Mouse (Mus musculus): ENCODE measurements around the gene Oit3. TPM values are rescaled to one million over a fixed set of nuclear protein-coding genes. Genes with fewer than 3 reads are reported as not detected.

The Oit3 gene
- polyA plus RNA-seq, 1 experiment from 2014 or later = 0.20 TPM

DNA sequence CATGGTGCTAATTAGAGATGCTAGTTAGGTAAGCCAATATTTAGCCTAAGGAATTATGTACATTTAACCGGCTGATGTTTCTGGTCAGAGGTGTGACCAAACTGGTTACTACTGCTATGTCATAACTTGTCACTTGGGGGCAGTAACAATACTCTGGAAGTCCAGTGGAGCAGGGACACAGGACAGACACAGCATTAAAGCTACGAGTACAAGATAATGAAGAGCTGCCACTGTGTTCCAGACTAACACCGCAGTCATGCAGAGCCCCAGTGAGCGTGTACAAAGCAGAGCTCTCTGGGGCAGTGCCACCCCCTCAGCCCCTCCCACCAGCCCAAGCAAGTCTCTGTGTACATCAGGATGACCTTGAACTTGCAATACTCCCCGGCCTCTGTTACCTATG lies 10.3 kb upstream of the Oit3 start:
- Histone ChIP-seq H3K9ac (no peak overlapping the region), H3K36me3 (replicated peaks) (no peaks in the 10 kb centered on the region), H3K4me3 (replicated peaks) (no peak overlapping the region), H3K9me3 (no peaks in the 10 kb centered on the region), H3K4me1 (no peaks in the 10 kb centered on the region), H3K27ac (no peak overlapping the region), H3K4me2 (no peak overlapping the region), H3K27me3 (no peaks in the 10 kb centered on the region)
- ATAC-seq (ENCODE audit: low FRiP score) = peak; percentile 71; the same call in 1 of the 2 replicates
- WGBS = 47% methylated on average over 5 of the region's 5 CpGs

DNA sequence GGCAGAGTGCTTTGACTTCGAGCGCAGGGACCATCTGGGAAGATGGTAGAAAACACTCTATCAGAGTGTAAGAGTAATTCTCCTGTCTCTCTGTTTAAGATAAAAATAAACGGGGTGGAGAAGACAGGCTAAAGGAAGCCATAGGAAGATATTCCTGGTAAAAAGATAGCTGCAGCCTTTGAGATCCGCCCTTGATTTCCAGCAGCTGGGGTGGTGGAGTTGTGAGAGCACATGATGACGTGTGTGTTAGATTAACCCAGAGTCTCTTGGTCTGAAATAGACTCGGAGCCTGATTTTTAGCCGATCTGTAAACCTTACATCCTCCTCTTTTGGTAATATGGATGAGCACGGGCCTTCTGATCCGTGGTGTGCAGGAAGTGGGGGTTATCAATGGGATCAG lies 6.0 kb upstream of the Oit3 start:
- WGBS = 87% methylated on average over 9 of the region's 9 CpGs
- no peak overlapping the region for H3K27ac ChIP-seq

DNA sequence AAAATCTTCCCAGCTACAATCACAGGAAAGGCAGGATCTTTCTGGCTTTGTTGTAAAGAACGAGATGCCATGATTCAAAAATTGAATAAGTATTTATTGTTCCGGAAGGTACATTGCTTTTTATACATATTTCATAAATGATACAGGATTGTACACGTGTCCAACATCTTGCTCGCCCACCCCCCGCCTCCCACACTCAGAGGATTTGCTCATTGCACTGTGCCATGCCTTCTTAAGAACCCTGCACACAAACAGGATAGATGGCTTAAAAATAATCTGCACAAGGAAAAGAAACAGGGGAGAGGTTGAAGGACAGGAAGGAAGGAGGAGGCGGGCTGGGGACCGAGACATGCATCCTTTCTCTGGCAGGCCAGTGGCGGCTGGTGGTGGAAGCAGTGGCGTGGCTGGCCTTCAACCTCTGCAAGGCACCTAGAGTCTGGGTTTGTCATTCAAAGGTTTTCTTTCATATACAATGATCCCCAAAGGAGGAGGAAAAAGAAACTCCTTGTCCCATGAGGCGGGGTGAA lies 5.4 kb upstream of the Oit3 start:
- Histone ChIP-seq H3K9ac (no peak overlapping the region), H3K27me3 (no peaks in the 10 kb centered on the region), H3K27ac (no peak overlapping the region), H3K4me3 (replicated peaks) (no peak overlapping the region), H3K4me2 (no peak overlapping the region), H3K4me1 (0 out of 2 replicates have a peak, but pooled peaks cover 5% of the 10 kb centered on the region), H3K9me3 (no peaks in the 10 kb centered on the region), H3K36me3 (replicated peaks) (no peaks in the 10 kb centered on the region)
- WGBS = 87% methylated on average over 10 of the region's 10 CpGs
- no peak for ATAC-seq (ENCODE audit: low FRiP score)

More for the DNA sequence above, 6.0 kb upstream of the Oit3 start:
- Histone ChIP-seq H3K4me3 (replicated peaks) (no peak overlapping the region), H3K36me3 (replicated peaks) (no peaks in the 10 kb centered on the region), H3K4me1 (0 out of 2 replicates have a peak, but pooled peaks cover 5% of the 10 kb centered on the region), H3K4me2 (no peak overlapping the region), H3K9me3 (no peaks in the 10 kb centered on the region), H3K27me3 (no peaks in the 10 kb centered on the region), H3K9ac (no peak overlapping the region)
- no peak for ATAC-seq (ENCODE audit: low FRiP score)

DNA sequence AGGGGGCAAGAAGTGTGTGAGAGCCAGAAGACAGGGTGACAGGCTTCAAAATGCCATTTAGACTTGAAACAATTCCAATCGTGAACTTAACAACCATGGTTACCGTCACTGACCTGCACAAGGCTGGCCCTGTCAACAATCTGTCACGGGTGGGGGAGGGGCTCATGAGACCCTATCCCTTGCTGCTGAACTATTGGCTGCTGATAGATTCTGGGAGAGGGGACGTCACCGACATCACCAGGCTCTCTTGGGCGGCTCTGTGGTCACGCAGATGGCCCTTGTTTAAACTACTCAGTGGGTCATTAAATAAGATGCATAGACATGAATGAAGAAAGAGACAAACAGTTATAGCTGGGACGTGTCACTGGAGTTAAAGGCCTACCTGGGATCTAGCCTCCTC lies 3.1 kb upstream of the Oit3 start:
- Histone ChIP-seq H3K36me3 (replicated peaks) (no peaks in the 10 kb centered on the region), H3K9me3 (no peaks in the 10 kb centered on the region), H3K27ac (no peak overlapping the region), H3K4me2 (no peak overlapping the region), H3K9ac (no peak overlapping the region), H3K27me3 (no peaks in the 10 kb centered on the region), H3K4me3 (replicated peaks) (no peak overlapping the region), H3K4me1 (0 out of 2 replicates have a peak, but pooled peaks cover 5% of the 10 kb centered on the region)
- ATAC-seq (ENCODE audit: low FRiP score) = no peak
- 66% methylated on average over 8 of the region's 8 CpGs for WGBS

DNA sequence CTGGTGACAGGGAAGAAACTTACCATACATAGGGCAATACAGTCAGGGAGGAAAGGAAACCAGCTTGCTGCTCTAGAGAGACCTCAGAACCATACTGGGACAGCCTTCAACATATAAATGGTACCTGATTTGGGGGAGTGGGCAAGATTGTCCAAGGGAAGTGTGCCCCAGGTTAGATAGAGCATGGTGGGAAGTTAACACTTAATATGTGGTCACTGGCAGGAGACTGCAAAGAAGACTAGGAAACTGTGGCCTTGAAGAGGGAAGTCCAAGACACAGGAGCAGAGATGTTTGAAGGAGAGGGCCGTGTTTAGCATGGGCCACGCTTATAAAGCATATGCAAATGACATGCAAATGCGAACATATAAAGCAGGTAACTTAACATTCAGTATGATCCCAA lies 2.5 kb upstream of the Oit3 start:
- no peak for ATAC-seq (ENCODE audit: low FRiP score)
- Histone ChIP-seq H3K4me3 (replicated peaks) (no peak overlapping the region), H3K36me3 (replicated peaks) (no peaks in the 10 kb centered on the region), H3K9ac (no peak overlapping the region), H3K4me2 (no peak overlapping the region), H3K27me3 (no peaks in the 10 kb centered on the region), H3K27ac (no peak overlapping the region), H3K4me1 (0 out of 2 replicates have a peak, but pooled peaks cover 5% of the 10 kb centered on the region), H3K9me3 (no peaks in the 10 kb centered on the region)
- 78% methylated on average over 3 of the region's 3 CpGs for WGBS

DNA sequence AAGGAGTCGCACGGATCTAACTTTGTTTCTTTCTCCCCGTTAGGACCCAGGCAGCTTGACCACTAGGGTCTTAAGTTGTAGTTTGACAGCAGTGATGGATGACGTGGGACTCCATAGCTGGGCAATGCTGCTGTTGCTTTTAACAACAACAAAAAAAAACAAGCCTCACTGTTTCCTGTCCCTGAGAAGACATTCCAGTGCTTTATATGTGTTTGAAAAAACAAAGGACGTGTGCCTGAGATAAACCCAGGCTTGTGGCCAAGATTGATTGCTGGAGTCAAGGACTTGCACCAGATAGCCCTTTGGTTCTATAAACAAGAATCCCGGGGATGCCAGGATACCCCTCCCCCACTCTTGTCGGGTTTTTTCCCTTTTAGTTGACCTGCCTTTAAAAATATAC lies 1.6 kb upstream of the Oit3 start:
- no peak for ATAC-seq (ENCODE audit: low FRiP score)
- no peaks in the 10 kb centered on the region for H3K9me3 ChIP-seq
- 68% methylated on average over 7 of the region's 7 CpGs for WGBS
- H3K9ac ChIP-seq = no peak overlapping the region
- no peaks in the 10 kb centered on the region for H3K27me3 ChIP-seq
- H3K27ac ChIP-seq = no peak overlapping the region
- 0 out of 2 replicates have a peak, but pooled peaks cover 5% of the 10 kb centered on the region for H3K4me1 ChIP-seq
- H3K36me3 ChIP-seq (replicated peaks) = no peaks in the 10 kb centered on the region
- H3K4me3 ChIP-seq (replicated peaks) = no peak overlapping the region
- H3K4me2 ChIP-seq = no peak overlapping the region

DNA sequence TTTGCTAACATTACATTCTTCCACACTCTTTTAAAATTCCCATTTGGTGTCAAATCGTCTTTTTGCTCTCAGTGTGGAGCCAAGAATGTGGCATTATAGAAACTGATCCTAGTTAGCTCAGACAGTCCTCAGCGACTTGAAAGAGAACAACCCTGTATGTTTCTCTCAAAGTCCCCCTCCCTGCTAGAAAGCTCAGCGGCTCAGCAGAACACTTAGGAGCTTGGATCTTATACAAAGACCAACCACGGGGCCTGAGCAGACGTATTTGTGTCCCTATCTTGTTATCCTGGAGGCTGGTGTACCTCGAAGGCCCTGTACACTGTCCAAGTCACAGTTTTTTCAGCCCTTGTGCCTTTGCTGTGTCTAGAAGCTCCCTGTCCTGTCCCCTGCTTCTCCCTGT lies 1.4 kb downstream of the Oit3 start:
- Histone ChIP-seq H3K4me2 (no peak overlapping the region), H3K36me3 (replicated peaks) (no peaks in the 10 kb centered on the region), H3K4me3 (replicated peaks) (no peak overlapping the region), H3K27me3 (no peaks in the 10 kb centered on the region), H3K4me1 (0 out of 2 replicates have a peak, but pooled peaks cover 5% of the 10 kb centered on the region), H3K27ac (no peak overlapping the region), H3K9ac (no peak overlapping the region), H3K9me3 (no peaks in the 10 kb centered on the region)
- no peak for ATAC-seq (ENCODE audit: low FRiP score)
- 55% methylated on average over 6 of the region's 6 CpGs for WGBS

DNA sequence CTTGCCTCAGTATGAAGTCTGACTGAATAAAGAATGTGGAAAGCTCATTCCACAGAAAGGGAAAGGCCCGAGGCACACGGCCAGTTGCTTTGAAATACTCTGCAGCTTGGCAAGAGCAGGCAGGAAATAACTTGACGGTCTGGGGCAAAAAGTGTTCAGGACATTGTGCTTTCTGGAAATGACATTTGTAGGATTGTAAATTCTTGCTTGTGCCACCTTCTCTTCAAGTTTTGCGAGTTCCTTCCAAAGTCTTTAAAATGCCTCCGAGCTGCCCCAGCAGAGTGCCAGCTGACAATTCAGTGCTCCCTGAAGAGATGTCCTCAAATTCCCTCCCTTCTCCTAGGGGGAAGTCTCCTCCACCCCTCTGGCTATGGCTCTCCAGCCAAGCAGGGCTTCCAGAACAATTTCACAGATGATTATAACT lies 2.1 kb downstream of the Oit3 start:
- Histone ChIP-seq H3K9me3 (no peaks in the 10 kb centered on the region), H3K27ac (no peak overlapping the region), H3K9ac (no peak overlapping the region), H3K27me3 (no peaks in the 10 kb centered on the region), H3K4me3 (replicated peaks) (no peak overlapping the region), H3K4me2 (no peak overlapping the region), H3K4me1 (0 out of 2 replicates have a peak, but pooled peaks cover 4% of the 10 kb centered on the region), H3K36me3 (replicated peaks) (no peaks in the 10 kb centered on the region)
- no peak for ATAC-seq (ENCODE audit: low FRiP score)
- WGBS = 72% methylated on average over 5 of the region's 5 CpGs

DNA sequence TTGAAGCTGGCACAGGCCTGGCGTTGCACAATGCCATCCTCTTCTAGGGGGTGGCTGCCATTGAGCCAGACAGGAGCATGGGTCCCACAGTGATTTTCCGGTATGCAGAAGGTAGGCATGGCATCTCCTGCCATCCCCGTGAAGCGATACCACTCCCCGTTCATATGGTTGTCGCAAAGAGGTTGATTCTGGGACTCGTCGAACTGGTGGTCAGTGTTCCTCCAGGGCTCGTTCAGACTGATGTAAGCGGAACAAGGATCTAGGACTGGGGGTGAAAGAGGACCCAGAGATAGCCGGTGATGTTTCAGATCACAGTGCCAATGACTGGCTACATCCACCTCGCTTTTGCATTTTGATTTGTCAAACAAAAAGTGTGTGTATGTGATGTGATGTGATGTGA lies 2.9 kb downstream of the Oit3 start:
- H3K9ac ChIP-seq = no peak overlapping the region
- ATAC-seq (ENCODE audit: low FRiP score) = no peak
- H3K4me3 ChIP-seq (replicated peaks) = no peak overlapping the region
- H3K4me1 ChIP-seq = no peaks in the 10 kb centered on the region
- H3K27me3 ChIP-seq = no peaks in the 10 kb centered on the region
- no peak overlapping the region for H3K4me2 ChIP-seq
- H3K36me3 ChIP-seq (replicated peaks) = no peaks in the 10 kb centered on the region
- WGBS = 93% methylated on average over 12 of the region's 12 CpGs
- H3K9me3 ChIP-seq = no peaks in the 10 kb centered on the region
- no peak overlapping the region for H3K27ac ChIP-seq

DNA sequence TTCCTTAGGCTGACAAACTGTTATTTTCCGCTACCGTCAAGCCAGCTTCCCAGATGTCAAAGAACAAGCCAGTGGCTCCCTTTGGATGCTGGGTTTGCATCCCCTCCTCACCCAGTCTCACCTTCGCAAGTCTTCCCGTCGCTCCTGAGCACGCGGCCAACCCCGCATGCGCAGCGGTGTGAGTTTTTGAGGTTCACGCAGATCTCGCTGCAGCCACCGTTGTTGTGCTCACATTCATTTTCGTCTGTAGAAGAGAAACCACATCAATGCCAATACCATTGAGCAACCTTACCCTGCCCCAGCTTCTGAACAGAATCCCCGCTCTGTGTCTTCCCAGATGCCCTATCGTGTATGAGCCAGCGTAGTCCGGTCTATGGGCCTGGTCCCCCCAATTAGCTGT lies 5.8 kb downstream of the Oit3 start:
- 97% methylated on average over 18 of the region's 18 CpGs for WGBS

DNA sequence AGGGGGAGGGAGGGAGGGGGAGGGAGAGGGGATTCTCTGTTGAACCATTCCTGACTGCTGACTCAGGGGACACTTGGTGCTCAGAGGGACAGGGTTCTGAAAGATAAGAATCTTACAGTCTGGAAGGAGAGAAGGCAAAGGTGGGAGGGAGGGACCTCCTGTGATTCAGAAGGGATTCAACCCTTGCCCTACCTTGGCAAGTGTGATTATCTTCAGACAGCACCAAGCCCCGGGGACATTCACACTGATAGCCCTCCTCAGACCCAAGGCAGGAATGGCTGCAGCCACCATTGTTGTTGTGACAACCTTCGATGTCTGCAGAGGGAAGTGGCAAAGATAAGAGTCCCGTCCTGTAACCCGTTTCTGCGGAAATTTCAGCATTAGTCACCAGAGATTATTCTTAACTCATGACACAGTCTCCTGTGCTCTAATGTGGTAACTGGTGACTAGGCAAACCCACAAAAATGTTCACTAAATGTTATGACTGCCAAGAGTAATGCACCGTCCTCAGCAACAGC lies 10.8 kb downstream of the Oit3 start:
- ATAC-seq (ENCODE audit: low FRiP score) = no peak
- Histone ChIP-seq H3K27ac (no peak overlapping the region), H3K36me3 (replicated peaks) (no peaks in the 10 kb centered on the region), H3K9ac (no peak overlapping the region), H3K9me3 (no peaks in the 10 kb centered on the region), H3K4me2 (no peak overlapping the region), H3K4me3 (replicated peaks) (no peak overlapping the region), H3K27me3 (no peaks in the 10 kb centered on the region), H3K4me1 (no peaks in the 10 kb centered on the region)
- WGBS = 84% methylated on average over 6 of the region's 6 CpGs

More for the DNA sequence above, 5.8 kb downstream of the Oit3 start:
- H3K36me3 ChIP-seq (replicated peaks) = no peaks in the 10 kb centered on the region
- no peaks in the 10 kb centered on the region for H3K27me3 ChIP-seq
- H3K4me2 ChIP-seq = no peak overlapping the region
- no peak overlapping the region for H3K27ac ChIP-seq
- no peak for ATAC-seq (ENCODE audit: low FRiP score)
- no peak overlapping the region for H3K4me3 ChIP-seq (replicated peaks)
- H3K4me1 ChIP-seq = no peaks in the 10 kb centered on the region
- no peaks in the 10 kb centered on the region for H3K9me3 ChIP-seq
- H3K9ac ChIP-seq = no peak overlapping the region

DNA sequence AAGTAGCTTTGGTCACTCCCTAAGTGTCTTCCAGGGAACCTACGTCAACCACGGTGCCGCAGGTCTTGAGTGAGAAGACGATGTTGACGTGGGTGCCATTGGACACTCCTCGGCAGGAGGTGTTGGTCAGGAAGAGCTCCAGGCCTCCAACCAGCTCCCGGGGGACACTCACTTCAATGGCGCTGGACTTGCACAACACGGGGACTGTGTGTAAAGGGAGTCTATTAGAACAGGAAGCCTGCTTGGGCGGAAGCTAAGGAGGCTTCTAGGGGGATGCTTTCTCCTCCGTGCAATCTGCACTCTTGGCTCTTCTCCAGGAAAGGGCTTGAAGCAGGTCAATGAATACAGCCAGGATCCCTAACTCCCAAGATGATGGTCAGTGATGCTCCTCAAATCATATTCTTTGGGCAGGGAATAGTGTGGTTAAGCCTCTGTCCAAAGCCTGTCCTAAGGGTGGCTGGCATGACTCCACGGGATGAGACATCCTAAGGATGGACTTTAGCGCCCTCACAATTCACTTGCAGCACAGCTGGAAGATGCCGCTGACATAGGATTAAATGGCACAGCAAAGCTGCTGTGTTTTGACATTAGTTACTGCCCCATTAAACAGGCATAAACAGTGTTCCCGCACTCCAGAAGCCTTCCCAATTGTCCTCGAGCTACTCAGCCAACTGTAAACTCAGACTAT lies 12.0 kb downstream of the Oit3 start:
- no peak overlapping the region for H3K9ac ChIP-seq
- 79% methylated on average over 16 of the region's 16 CpGs for WGBS

DNA sequence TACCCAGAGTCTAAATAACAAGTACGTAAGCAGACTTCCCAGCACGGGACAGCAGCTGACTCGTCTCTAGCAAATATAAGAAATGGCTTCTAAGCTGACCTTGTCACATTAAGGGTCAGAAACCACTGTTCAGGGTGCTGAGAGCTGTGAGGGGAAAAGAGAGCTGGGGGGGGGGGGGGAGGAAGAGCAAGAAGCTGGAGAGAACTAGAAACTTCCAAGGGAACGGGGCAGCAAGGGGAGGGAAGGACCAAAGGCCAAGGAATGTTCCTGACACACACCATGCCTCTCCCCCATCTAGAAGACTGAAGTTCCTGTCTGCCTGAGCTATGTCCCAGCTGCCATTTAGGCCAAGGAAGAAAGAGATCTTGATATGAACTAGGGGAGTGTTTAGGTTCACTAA lies 15.2 kb downstream of the Oit3 start:
- H3K4me2 ChIP-seq = no peak overlapping the region
- 88% methylated on average over 4 of the region's 4 CpGs for WGBS

More for the DNA sequence above, 12.0 kb downstream of the Oit3 start:
- no peak overlapping the region for H3K4me2 ChIP-seq
- no peak overlapping the region for H3K4me3 ChIP-seq (replicated peaks)
- no peaks in the 10 kb centered on the region for H3K4me1 ChIP-seq
- no peaks in the 10 kb centered on the region for H3K27me3 ChIP-seq
- no peaks in the 10 kb centered on the region for H3K9me3 ChIP-seq
- H3K27ac ChIP-seq = no peak overlapping the region
- H3K36me3 ChIP-seq (replicated peaks) = no peaks in the 10 kb centered on the region
- no peak for ATAC-seq (ENCODE audit: low FRiP score)

More for the DNA sequence above, 15.2 kb downstream of the Oit3 start:
- Histone ChIP-seq H3K4me3 (replicated peaks) (no peak overlapping the region), H3K9ac (no peak overlapping the region), H3K4me1 (no peaks in the 10 kb centered on the region), H3K27ac (no peak overlapping the region), H3K36me3 (replicated peaks) (no peaks in the 10 kb centered on the region), H3K27me3 (no peaks in the 10 kb centered on the region), H3K9me3 (no peaks in the 10 kb centered on the region)
- ATAC-seq (ENCODE audit: low FRiP score) = no peak
